Mouse (Mus musculus) myocyte (in vitro differentiated cells): Measurements from ENCODE around the gene Kcnq1.

Experiments used
- CEBPB ChIP-seq: IDR thresholded peaks from 2 replicates; pipeline ENCODE4 v1.6.1; 2011; ENCODE audit warnings: mild to moderate bottlenecking, moderate library complexity; ENCODE audit not compliant: poor library complexity, insufficient read depth, severe bottlenecking
- E2F4 ChIP-seq: IDR thresholded peaks from one replicate; pipeline ENCODE4 v1.6.1; 2011; ENCODE audit warnings: mild to moderate bottlenecking, control low read depth, moderate library complexity; ENCODE audit not compliant: insufficient read depth
- MAX ChIP-seq: IDR thresholded peaks from one replicate; pipeline ENCODE4 v1.6.1; 2011; ENCODE audit warnings: low read depth, mild to moderate bottlenecking, control low read depth
- MYOD1 ChIP-seq, 3 experiments: IDR thresholded peaks; one replicate each; pipeline ENCODE4 v1.6.1; 2011; ENCODE audit warnings: control low read depth in 2 of 3, low read depth in 2 of 3, mild to moderate bottlenecking in 2 of 3, moderate library complexity in 1 of 3; ENCODE audit not compliant: insufficient read length in 2 of 3, control insufficient read depth in 1 of 3
- MYOG ChIP-seq, 3 experiments: IDR thresholded peaks; one replicate each; pipeline ENCODE4 v1.6.1; 2011; ENCODE audit warnings: control low read depth in 2 of 3, low read depth in 2 of 3, mild to moderate bottlenecking in 2 of 3; ENCODE audit not compliant: insufficient read length in 2 of 3, control insufficient read depth in 1 of 3, insufficient read depth in 1 of 3
- POLR2A ChIP-seq: IDR thresholded peaks from one replicate; pipeline ENCODE4 v1.6.1; 2011; ENCODE audit warnings: low read depth, mild to moderate bottlenecking, control low read depth, moderate library complexity; ENCODE audit not compliant: insufficient read length
- REST ChIP-seq: IDR thresholded peaks from one replicate; pipeline ENCODE4 v1.6.1; 2011; ENCODE audit warnings: mild to moderate bottlenecking, control low read depth, moderate library complexity; ENCODE audit not compliant: insufficient read depth, insufficient read length
- TCF12 ChIP-seq: IDR thresholded peaks from one replicate; pipeline ENCODE4 v1.6.1; 2011; ENCODE audit warnings: mild to moderate bottlenecking, control low read depth; ENCODE audit not compliant: poor library complexity, insufficient read depth, severe bottlenecking
- USF1 ChIP-seq: IDR thresholded peaks from one replicate; pipeline ENCODE4 v1.6.1; 2011; ENCODE audit warnings: low read depth, mild to moderate bottlenecking, control low read depth, moderate library complexity

- TF ChIP-seq TCF12, result no peak
- TF ChIP-seq MAX, result no peak
- no peak for TF ChIP-seq POLR2A
- TF ChIP-seq REST, result no peak
- TF ChIP-seq USF1, result no peak
- TF ChIP-seq MYOD1 (IDR thresholded peaks at IDR 0.05; ENCODE audit: control insufficient read depth in 1 of 3, insufficient read length in 2 of 3, low read depth in 2 of 3), result no peak
- no peak for TF ChIP-seq E2F4
- TF ChIP-seq CEBPB, result no peak
- no peak for TF ChIP-seq MYOG (IDR thresholded peaks at IDR 0.05; ENCODE audit: control insufficient read depth in 1 of 3, insufficient read depth in 1 of 3, insufficient read length in 2 of 3, low read depth in 2 of 3)
Measured at GRCm38 (mm10) chr7:143197951-143198440, 91.8 kb downstream of the Kcnq1 start.
